Mouse (Mus musculus): ENCODE results near the gene Gata5. TPM values are rescaled to one million over a fixed set of nuclear protein-coding genes. Genes with fewer than 3 reads are reported as not detected.
A peak's percentile ranks its signal among the peaks of the same experiment; 100 is the strongest.

The Gata5 gene
- polyA plus RNA-seq, 1 experiment from 2014 or later = 1.9 TPM

- DNase-seq (ENCODE audit: low spot score) (no peak), ATAC-seq (replicated peaks; ENCODE audit: low FRiP score, low read depth) (no peak)
- TF ChIP-seq CTCF (IDR thresholded peaks at IDR 0.05; ENCODE audit: low read depth) = no peak
- H3K4me3 ChIP-seq (replicated peaks; ENCODE audit: low read depth, low read length) = no peak overlapping the region
- H3K27ac ChIP-seq = no peak overlapping the region
- 69% methylated on average over 2 of the region's 2 CpGs for WGBS
- no peaks in the 10 kb centered on the region for H3K9me3 ChIP-seq (replicated peaks; ENCODE audit: low read length)
- 0 out of 2 replicates have a peak, but pooled peaks cover 3% of the 10 kb centered on the region for H3K4me1 ChIP-seq (replicated peaks; ENCODE audit: insufficient read depth, low read length)
- 0 out of 2 replicates have a peak, but pooled peaks cover 3% of the 10 kb centered on the region for H3K27me3 ChIP-seq (ENCODE audit: insufficient read depth, low read length)
- no peak overlapping the region for H3K4me2 ChIP-seq (ENCODE audit: low read length)
- no peaks in the 10 kb centered on the region for H3K36me3 ChIP-seq (ENCODE audit: insufficient read depth, low read length)
- no peak overlapping the region for H3K9ac ChIP-seq (ENCODE audit: low read depth, low read length)
Measured at GRCm38 (mm10) chr2:180342189-180342588, 7.7 kb upstream of the Gata5 start.

DNA sequence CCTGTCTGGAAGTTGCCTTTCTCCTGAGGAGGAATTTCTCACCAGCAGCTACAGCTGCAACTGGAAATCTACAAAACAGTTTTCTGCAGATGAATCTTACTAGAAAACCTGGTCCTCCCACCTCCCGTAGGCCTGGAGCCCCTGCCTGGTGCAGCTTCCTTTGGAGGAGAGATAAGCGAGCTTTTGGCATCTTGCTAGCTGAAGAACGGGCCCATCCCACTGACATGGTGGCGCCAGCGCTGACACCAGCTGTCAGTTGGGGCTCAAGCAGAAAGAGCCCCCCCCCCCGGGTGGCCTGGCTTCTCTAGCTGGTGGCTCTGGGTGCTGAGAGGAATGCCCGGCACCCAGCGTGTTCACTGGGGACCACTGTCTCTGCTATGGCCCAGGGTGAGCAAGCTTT, 6.7 kb upstream of the Gata5 start:
- ATAC-seq (replicated peaks; ENCODE audit: low FRiP score, low read depth) (no peak), DNase-seq (ENCODE audit: low spot score) (no peak)
- no peaks in the 10 kb centered on the region for H3K4me1 ChIP-seq (replicated peaks; ENCODE audit: insufficient read depth, low read length)
- no peak overlapping the region for H3K27ac ChIP-seq
- H3K9ac ChIP-seq (ENCODE audit: low read depth, low read length) = no peak overlapping the region
- TF ChIP-seq CTCF (IDR thresholded peaks at IDR 0.05; ENCODE audit: low read depth) = no peak
- no peak overlapping the region for H3K4me2 ChIP-seq (ENCODE audit: low read length)
- H3K4me3 ChIP-seq (replicated peaks; ENCODE audit: low read depth, low read length) = no peak overlapping the region
- no peaks in the 10 kb centered on the region for H3K36me3 ChIP-seq (ENCODE audit: insufficient read depth, low read length)
- 0 out of 2 replicates have a peak, but pooled peaks cover 3% of the 10 kb centered on the region for H3K27me3 ChIP-seq (ENCODE audit: insufficient read depth, low read length)
- 69% methylated on average over 8 of the region's 8 CpGs for WGBS
- H3K9me3 ChIP-seq (replicated peaks; ENCODE audit: low read length) = no peaks in the 10 kb centered on the region

DNA sequence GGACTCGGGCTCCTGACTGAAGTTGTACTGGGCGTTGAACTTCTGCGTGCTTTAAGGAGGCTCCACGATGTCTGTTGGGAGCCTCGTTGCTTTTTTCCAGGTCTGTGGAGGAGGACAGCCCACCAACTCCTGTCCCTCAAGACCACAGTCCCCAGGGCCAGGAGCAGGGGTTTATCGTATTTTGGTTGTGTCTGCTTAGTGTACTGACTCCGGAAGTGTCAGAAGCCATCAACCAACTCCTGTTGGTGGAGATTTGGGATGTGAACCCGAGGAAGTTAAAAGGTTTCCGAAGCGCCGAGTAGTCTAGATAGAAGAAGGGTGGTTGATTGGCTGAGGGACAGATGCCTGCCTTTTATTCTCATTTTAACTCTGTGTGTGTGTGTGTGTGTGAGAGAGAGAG, 5.4 kb upstream of the Gata5 start:
- Histone ChIP-seq H3K27me3 (ENCODE audit: insufficient read depth, low read length) (peaks cover 14% of the 10 kb centered on the region; the same call in 1 of the 2 replicates), H3K4me2 (ENCODE audit: low read length) (no peak overlapping the region), H3K27ac (no peak overlapping the region), H3K9me3 (replicated peaks; ENCODE audit: low read length) (no peaks in the 10 kb centered on the region), H3K4me3 (replicated peaks; ENCODE audit: low read depth, low read length) (no peak overlapping the region), H3K36me3 (ENCODE audit: insufficient read depth, low read length) (no peaks in the 10 kb centered on the region), H3K4me1 (replicated peaks; ENCODE audit: insufficient read depth, low read length) (no peaks in the 10 kb centered on the region), H3K9ac (ENCODE audit: low read depth, low read length) (no peak overlapping the region)
- DNase-seq (ENCODE audit: low spot score) (no peak), ATAC-seq (replicated peaks; ENCODE audit: low FRiP score, low read depth) (no peak)
- 51% methylated on average over 11 of the region's 11 CpGs for WGBS
- TF ChIP-seq CTCF (IDR thresholded peaks at IDR 0.05; ENCODE audit: low read depth) = no peak

DNA sequence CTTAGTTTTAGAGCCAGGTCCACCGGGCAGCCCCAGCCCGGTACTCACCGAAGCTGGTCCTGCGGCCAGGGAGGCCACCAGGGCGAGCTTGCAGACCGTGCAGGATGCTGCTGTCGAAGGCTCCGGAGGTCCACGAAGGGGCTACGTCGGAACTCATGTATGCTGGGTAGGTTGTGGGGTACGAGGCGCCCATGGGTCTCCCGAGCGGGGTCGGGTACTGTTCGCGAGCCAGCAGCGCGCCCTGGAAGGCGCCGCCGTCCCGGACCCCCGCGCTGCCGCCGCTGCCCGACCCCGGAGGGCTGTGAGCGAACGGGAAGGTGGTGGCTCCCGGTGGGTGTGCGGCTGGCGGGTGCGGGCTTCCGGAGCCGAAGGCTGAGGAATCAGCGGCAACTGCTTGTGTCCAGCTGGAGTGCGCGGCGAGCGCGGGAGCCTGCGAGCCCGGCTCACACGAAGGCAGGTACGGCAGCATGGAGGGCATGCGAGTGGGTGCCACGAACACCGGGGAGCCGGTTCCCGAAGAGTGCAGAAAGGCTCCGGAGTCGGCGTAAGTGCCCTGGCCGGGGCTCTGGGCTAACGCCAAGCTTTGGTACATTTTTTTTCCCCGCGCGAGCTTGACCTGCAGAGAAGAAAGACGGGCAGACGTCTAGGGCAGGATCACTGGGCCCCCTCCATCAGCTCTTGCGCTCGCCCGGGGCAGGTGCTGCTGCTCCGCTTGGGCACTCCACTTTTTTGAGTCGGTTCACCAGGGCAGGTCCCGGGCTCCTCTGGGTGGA, 535 bp downstream of the Gata5 start:
- Histone ChIP-seq H3K4me2 (ENCODE audit: low read length) (peak overlapping the region; percentile 76), H3K36me3 (ENCODE audit: insufficient read depth, low read length) (no peaks in the 10 kb centered on the region), H3K27me3 (ENCODE audit: insufficient read depth, low read length) (peaks cover 35% of the 10 kb centered on the region), H3K27ac (no peak overlapping the region), H3K9ac (ENCODE audit: low read depth, low read length) (peak overlapping the region; percentile 43; the same call in 1 of the 2 replicates), H3K9me3 (replicated peaks; ENCODE audit: low read length) (no peaks in the 10 kb centered on the region), H3K4me1 (replicated peaks; ENCODE audit: insufficient read depth, low read length) (0 out of 2 replicates have a peak, but pooled peaks cover 10% of the 10 kb centered on the region), H3K4me3 (replicated peaks; ENCODE audit: low read depth, low read length) (peak overlapping the region; percentile 41)
- no peak for TF ChIP-seq CTCF (IDR thresholded peaks at IDR 0.05; ENCODE audit: low read depth)
- ATAC-seq (replicated peaks; ENCODE audit: low FRiP score, low read depth) (0 out of 2 replicates have a peak, but pooled peaks have one; percentile 8), DNase-seq (ENCODE audit: low spot score) (no peak)
- 1% methylated on average over 69 of the region's 69 CpGs for WGBS

DNA sequence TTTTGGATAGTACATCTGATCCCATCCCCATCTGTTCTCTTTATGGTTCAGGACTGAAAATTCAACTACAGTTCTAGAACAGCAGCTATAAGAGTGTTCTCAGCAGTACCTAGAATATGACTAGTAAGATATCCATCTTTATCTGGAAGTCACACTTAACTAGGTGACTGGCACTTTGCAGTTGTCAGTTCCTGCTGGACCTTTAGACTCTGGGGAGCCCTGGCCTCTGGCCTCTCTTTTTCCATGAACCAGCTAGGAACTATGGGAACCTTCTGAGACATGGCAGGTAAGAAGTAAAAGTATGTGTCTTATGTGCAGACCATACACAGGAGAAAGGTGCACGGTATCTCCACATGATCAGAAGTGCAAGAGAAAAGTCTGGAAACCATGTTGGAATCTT, 5.0 kb downstream of the Gata5 start:
- Histone ChIP-seq H3K4me1 (replicated peaks; ENCODE audit: insufficient read depth, low read length) (0 out of 2 replicates have a peak, but pooled peaks cover 8% of the 10 kb centered on the region), H3K4me3 (replicated peaks; ENCODE audit: low read depth, low read length) (no peak overlapping the region), H3K36me3 (ENCODE audit: insufficient read depth, low read length) (no peaks in the 10 kb centered on the region), H3K27ac (no peak overlapping the region), H3K9ac (ENCODE audit: low read depth, low read length) (no peak overlapping the region), H3K9me3 (replicated peaks; ENCODE audit: low read length) (no peaks in the 10 kb centered on the region), H3K27me3 (ENCODE audit: insufficient read depth, low read length) (peaks cover 17% of the 10 kb centered on the region), H3K4me2 (ENCODE audit: low read length) (no peak overlapping the region)
- 92% methylated on average over 1 of the region's 1 CpGs for WGBS
- TF ChIP-seq CTCF (IDR thresholded peaks at IDR 0.05; ENCODE audit: low read depth) = no peak
- DNase-seq (ENCODE audit: low spot score) (no peak), ATAC-seq (replicated peaks; ENCODE audit: low FRiP score, low read depth) (no peak)

- DNase-seq (ENCODE audit: low spot score) = peak; percentile 60
Measured at GRCm38 (mm10) chr2:180322674-180323355, 11.7 kb downstream of the Gata5 start.

More at GRCm38 (mm10) chr2:180322674-180323355, 11.7 kb downstream of the Gata5 start:
- Histone ChIP-seq H3K9me3 (replicated peaks; ENCODE audit: low read length) (no peaks in the 10 kb centered on the region), H3K27ac (no peak overlapping the region), H3K36me3 (ENCODE audit: insufficient read depth, low read length) (no peaks in the 10 kb centered on the region), H3K27me3 (ENCODE audit: insufficient read depth, low read length) (no peaks in the 10 kb centered on the region), H3K4me1 (replicated peaks; ENCODE audit: insufficient read depth, low read length) (peaks cover 8% of the 10 kb centered on the region), H3K9ac (ENCODE audit: low read depth, low read length) (no peak overlapping the region), H3K4me3 (replicated peaks; ENCODE audit: low read depth, low read length) (no peak overlapping the region), H3K4me2 (ENCODE audit: low read length) (no peak overlapping the region)
- WGBS = 13% methylated on average over 13 of the region's 14 CpGs
- peak; percentile 71 for ATAC-seq (replicated peaks; ENCODE audit: low FRiP score, low read depth)
- TF ChIP-seq CTCF (IDR thresholded peaks at IDR 0.05; ENCODE audit: low read depth) = no peak
